Mouse (Mus musculus) embryo, embryonic 11.5 days (tissue): ENCODE results near the gene Ptgds.
A peak's percentile ranks its signal among the peaks of the same experiment; 100 is the strongest.

ENCODE experiments used
- DNase-seq: peaks from one replicate; pipeline ENCODE4 v3.0.0-alpha.2; 2012; ENCODE audit warnings: low read depth, low spot score

Gene Ptgds

DNA sequence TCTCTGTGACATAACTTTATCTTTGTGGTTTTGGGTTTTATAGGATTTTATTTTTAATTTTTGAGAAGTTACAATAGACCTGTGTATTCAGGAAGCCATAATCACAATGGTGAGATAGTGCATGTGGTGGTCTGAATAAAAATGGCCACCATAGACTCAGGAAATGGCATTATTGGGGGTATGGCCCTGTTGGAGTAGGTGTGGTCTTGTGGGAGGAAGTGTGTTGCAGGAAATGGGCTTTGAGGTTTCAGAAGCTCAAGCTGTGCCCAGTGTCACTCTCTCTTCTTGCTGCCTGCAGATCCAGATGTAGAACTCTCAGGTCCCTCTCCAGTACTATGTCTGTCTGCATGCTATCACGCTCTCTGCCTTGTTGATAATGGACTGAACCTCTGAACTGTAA, 10.7 kb upstream of the Ptgds start:
- DNase-seq, result no peak

GRCm38 (mm10) chr2:25479551-25480311, 9.9 kb upstream of the Ptgds start:
- no peak for DNase-seq

GRCm38 (mm10) chr2:25477967-25478675, 8.3 kb upstream of the Ptgds start:
- DNase-seq, result no peak

GRCm38 (mm10) chr2:25477541-25477940, 7.7 kb upstream of the Ptgds start:
- no peak for DNase-seq

GRCm38 (mm10) chr2:25472550-25472949, 2.7 kb upstream of the Ptgds start:
- no peak for DNase-seq

- DNase-seq, result no peak
Measured at GRCm38 (mm10) chr2:25468962-25469915, 607 bp downstream of the Ptgds start.

DNA sequence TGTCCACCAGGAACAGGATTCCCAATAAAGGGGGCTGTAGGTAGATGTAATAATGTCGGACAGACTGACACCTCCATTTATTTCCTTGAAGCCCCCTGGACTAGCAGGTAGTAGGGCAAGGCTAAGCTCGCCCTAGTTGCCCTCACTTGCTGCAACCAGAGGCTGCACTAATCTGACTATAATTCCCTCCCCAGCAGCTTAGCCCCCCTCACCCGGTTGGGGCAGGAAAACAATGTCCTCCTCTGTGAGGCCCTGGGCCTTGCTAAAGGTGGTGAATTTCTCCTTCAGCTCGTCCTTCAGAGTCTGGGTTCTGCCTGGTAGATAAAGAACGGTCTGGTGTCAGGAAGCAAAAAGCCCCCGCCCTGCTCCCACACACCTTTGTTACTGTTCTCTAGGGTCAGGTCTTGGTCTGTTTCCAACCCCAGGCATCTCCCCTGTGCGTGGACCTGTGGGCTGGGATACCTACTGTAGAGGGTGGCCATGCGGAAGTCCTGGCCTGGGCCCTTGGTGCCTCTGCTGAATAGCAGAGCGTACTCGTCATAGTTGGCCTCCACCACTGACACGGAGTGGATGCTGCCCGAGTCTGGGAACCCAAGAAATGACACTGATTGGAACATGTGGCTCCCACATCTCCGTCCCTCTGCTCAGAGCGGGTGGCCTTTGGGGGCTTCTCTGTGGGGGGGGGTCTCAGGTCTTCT, 2.1 kb downstream of the Ptgds start:
- no peak for DNase-seq

DNA sequence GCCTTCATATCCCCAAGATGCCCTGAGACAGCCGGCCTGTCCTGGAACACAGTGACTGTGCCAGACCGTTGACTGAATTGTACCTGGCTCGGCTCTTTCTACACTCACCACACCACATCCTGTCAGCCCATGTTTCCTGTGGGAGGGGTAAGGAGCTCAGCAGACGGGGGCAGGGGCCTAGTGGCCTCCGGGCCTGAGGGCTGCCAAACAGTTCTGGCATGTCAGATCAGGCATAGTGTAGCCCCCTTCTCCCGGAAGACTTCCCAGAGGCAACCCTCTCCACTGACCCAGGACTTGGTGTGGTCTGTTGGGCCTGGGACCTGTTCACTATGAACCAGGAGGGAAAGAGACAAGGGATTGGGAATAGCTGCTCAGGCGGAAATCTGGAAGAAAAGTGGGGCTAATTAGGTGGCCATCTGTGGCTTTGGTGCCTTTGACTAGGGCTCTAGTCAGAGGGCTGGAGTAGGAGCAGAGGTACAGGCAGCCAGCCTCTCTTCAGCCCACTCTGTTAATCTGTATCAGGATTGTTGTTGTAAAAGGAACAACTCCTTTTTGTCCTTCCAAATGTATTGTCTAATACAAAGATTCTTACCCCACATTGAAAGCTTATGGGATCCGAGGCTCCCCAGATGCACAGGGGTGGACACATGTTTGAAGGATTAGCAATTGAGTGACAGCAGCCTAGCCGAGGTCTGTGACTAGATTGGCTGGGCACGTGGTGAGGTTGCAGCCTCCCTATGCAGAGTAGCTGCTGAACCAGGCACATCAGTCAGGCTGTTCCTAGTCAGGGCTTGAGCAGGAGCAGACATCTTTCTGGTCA, 3.8 kb downstream of the Ptgds start:
- DNase-seq, result no peak

- DNase-seq, result no peak
Measured at GRCm38 (mm10) chr2:25465256-25465655, 4.6 kb downstream of the Ptgds start.

DNA sequence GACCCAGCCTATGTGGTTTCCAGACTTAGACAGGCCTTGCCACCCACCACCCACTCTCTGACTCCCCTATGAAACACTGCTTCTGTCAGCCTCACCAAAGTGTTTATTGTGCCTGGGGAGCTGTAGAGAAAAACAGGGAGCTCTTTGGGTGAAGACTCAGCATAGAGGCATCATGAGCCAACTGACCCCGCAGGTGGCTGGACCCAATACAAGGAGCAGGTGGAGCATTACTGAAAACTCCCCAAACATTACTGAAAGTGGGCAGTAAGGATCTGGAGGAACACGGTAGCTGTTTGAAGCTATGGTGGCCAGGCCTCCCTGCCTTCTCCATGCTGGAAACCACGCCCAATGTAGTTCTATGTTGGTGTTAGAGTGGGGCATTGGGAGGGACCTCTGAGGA, 6.2 kb downstream of the Ptgds start:
- no peak for DNase-seq

DNA sequence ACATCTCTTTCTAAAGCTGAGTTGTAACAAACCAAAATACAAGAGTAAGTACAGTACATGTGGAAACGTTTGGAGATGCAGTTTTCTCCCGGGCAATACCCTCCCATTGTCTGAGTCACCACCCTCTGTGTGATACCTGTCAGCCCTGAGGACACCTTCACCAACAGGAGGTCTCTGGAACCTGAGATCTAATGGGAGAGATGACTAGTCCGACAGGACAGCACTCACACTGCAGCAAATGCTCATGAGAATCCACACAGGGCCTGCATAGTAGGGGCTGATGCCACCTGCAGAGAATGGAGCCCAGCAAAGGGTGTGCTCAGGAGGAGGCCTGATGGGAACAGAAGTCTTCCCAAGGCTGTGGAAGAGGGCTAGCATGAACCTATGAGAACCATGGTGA, 8.4 kb downstream of the Ptgds start:
- no peak for DNase-seq

DNA sequence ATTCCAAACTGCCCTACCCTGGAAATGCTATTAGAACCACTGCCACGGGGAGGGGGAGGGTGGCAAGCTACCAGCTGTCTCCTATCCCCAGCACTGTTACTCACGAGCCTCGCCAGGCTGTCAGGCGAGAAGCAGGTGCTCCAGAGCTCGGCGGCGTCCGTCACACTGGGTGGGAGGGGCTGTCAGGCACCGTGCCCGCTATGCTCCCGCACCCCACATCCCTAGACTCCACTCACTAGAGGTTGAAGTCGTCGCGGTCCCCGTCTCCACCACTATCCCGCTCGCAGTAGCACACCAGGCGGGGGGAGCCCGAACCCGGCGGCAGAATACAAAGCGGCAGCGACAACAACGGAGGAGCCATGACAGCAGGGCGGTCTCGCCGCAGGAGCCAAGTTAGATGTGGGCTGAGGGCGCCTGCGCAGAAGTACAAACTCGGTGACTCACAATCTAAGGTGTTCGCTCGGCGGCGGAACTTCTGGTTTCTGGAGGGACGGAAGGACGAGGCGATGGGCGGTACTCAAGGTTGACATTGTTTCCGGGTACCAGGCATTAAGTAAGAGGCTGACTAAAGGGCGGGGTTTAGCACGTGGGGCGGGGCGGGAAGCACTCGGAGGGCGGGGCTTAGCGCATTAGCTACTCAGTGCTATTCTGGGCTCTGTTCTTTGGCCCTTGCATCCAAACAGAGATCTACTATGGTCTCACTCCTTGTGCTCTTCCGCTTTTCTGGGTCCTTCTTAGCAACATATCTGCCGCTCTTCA, 9.1 kb downstream of the Ptgds start, which contains the start of gene Paxx:
Gene Paxx (minus strand): TSS at position 544 of the 759 bp plus-strand sequence.
- DNase-seq, result peak; percentile 86

- DNase-seq, result no peak
Measured at GRCm38 (mm10) chr2:25460135-25460534, 9.7 kb downstream of the Ptgds start.

GRCm38 (mm10) chr2:25458911-25459310, 10.9 kb downstream of the Ptgds start:
- DNase-seq, result no peak

DNA sequence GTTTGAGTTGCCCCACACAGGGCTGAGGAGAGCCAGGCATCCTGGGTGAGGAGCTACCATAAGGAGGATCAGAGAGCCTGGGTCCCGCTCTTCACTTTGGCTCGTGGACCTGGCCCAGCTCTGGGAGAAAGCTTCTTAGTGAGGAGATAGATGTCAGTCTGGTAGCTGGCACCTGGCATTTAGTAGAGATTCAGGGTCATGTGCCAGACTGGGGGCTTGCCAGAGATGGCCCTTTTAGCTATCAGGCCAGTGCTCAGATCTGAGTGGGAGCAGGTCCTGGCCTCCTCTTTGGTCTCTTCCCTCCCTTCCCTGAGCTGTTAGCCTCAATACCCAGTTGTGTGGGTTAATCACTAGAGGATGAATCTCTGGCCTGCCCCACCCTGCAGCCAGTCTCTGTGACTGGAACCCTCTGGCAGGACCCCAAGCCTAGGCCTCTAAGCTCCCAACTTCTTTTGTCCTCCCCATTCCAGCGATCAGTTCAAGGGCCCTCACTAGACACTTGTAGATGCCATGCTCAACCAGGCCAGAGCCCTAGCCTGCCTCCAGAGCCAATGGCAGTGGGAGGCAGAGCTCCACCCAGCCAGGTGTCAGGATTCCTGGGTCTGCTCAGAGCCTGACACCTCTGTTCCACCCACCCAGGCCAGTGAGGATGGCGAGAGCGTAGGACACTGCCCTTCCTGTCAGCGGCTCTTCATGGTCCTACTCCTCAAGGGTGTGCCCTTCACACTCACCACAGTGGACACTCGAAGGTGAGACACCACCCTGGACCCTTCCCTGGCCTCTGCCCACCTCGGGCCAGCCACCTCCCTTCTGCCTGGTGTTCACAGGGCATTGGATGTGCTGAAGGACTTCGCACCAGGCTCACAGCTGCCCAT, 12.6 kb downstream of the Ptgds start:
- no peak for DNase-seq

DNA sequence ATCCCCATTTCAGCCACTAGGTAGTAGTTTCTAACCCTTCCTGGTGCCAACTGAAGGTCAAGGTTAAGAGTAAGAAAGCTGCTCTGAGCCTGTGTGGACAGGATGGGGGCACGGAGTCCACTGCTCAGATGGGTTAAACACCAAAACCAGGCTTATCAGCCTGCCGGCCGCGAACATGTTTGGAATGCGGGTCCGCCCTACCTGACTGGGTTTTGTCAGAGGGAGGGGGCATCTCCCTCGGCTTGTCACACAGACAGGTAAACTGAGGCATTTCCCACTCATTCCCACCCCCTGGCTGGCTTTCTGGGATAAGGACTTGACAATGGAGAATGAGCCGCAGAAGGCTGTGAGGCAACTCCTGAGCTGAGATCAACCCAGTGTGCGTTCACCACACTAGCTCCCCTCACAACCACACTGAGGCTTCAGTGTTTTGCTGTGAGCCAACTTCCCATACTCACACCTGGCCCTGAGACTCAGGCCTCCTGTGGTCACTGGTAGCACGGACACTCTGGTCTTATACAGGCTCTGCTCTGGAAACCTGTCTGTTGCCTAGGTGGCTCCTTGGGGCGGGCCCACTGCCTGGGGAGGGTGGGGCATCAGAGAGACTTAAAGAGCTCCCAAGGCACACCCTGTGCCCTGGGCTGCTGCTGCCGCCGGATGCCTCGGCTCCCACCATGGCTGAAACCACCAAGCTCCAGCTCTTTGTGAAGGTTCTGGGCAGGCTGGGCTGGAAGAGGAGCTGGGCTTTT, 13.5 kb downstream of the Ptgds start, which contains the start of gene Clic3:
Gene Clic3 (plus strand): TSS at position 634 of the 749 bp plus-strand sequence.
- no peak for DNase-seq

GRCm38 (mm10) chr2:25452951-25453350, 16.9 kb downstream of the Ptgds start:
- DNase-seq, result no peak
